Mouse (Mus musculus) right cerebral cortex, postnatal 10 days (tissue): ENCODE measurements at regions not wholly inside any gene's neighbourhood (a gene's known extent, or its start where the extent isn't known, plus 50 kb on each side); places are given as distances from the start of the nearest gene placed in this dataset.
A peak's percentile ranks its signal among the peaks of the same experiment; 100 is the strongest.
"Not testable (repeated sequence)": the region's sequence is repeated elsewhere in the genome, so short reads cannot be mapped to it uniquely, and the experiment has no call there.

Experiments used
- DNase-seq, 2 experiments: peaks; one replicate each; pipeline ENCODE4 v3.0.0; 2021; ENCODE audit warnings: low spot score in 2 of 2

DNA sequence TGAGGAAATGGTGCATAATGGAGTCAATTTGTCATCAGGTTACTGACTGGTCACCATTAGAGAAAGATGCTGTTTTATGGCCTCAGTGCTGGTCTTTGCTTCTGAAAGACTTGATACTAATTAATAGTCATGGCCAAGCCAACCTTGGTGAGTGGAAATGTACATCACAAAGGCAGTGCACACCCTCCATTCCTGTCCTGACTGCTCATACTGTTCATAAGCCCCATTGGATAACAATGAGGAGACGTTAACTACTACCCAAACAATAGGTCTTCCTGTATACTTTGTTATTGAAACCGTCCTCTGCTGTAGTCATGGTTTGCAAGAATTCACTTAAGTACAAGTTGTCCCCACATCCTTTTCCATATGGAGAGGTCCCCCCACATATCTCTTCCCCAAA lies 605.8 kb upstream of the Slc35b3 start:
- no peak for DNase-seq

DNA sequence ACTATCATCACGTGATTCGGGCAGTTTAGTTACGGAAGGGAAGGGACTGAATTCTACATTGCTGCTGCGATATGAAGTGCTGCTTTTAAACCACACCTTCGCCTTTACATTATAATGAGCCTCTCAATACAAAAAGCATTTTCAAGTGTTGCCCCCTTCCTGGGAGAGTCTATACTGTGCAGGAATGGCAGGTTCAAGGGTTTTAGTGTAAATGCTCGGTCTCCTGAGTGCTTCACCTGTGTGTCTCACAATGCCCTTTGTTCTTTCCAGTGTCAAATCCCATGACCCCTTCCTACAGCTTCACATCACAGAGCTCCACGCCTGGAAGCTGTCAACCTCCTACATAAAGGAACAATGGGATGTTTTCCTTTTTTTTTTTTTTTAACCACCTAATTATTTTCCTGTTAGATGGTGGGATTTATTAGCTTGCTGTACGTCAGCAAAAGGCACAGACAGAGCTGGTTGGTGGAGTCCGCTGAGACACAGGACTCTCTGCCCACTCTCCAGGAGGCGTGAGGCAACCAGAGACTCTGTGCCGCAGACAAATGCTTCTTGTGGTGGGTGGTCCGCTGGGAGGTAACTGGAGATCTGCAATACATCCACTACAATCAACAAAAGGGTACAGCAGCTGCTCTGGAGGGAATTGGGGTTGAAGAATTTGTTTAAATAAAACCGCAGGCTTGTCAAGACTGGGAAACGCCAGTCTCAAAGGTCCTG lies 577.2 kb upstream of the Slc35b3 start:
- no peak for DNase-seq

DNA sequence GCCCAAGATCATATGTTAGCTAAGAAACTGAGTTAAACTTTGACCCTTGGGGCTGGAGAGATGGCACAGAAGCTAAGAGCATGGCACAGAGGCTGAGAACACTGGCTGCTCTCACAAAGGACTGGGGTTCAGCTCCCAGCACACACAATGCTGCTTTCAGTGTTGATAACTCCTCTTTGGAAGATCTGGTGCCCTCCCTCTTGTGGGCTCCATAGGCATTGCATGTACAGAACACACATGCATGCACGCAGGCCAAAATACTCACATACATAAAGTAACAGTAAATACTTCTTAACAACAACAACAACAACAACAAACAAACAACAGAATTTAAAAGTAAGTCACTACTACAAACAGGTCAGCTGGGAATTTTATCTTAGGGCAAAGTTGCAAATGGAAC lies 565.8 kb upstream of the Slc35b3 start:
- peak in 1 of 2 experiments; percentile 24 for DNase-seq

DNA sequence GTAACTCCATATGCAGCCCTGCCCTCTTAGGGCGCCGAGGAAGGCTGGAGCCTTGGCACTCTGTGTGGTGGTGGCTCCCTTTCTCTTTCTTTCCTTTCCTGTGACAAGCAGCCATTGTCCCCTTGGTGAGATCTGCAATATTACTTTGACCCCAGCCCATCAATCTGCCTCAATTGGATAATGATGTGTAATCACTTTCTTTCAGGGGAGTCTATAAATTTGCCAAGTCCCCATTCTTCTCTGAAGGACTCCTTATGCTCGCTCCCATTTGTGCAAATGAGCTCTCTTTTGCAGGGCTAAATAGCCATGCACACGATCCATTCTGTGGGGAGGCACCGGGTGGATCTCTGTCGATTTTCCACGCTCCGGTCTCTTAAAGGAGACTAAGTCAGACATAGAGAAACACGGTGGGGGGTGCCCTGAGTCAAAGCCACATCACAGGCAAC lies 563.2 kb upstream of the Slc35b3 start:
- DNase-seq: peak in 1 of 2 experiments; percentile 19

DNA sequence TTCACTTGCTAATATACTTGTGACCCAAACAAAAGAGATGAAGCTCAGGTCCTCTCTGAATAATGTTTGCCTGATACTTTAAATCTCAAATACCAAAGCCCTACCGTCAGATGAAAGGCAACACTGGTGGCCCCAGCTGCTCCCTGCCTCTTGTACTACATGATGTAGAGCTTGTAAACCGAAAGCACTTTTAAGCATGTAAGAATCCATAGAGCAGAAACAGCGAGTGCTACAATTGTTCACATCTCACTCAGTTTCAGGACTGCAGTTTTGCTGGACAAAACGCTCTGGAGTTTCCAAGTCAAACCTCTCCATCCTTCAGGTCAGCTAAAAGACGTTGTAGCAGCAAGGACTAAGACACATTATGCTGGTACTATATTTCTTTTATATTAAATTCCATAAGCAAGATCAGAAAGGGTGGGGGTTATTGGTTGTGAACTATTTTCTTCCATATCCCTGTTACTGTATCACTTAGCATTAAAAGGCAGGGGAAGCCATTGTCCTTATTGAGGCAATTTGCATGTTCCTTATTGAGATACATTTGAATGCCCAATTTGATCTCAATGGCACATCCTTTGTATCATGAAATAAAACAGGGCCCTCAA lies 562.7 kb upstream of the Slc35b3 start:
- no peak for DNase-seq

DNA sequence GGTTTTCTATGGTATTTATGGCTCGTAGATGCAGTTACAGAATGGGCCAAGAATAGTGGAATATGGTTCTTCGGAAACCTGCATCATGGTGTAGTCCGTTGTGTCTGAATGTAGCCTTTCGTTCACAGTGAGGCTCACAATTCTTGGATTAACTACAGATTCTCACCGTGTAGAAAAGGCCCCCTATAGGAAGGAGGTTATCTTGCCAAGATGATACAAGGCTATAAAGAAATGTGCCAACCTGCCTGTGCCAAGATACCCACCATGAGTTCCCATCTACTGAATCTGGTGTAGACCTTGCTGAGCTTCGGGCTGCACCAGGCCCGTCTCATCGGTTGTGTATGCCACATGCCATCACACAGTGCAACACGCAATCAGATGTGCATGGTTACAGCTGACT lies 560.2 kb upstream of the Slc35b3 start:
- DNase-seq: no peak

DNA sequence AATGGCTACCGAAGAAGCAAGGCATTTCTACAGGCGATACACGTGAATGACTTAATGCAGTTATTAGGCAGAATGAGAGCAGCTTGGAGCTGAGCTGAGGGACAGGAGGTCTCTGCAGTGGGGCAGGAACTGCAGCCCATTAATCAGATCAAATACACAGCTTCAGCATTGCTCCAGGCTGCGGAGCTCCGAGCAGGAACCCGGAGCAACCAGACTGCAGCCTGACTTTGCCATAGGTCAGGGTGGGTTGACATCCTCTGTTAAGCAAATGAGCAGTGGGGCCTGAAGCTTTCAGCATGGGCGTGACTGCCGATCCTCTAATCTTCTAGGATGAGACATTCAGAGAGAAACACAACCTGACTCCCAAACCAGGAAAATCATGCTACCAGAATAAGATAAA lies 555.4 kb upstream of the Slc35b3 start:
- DNase-seq: no peak

DNA sequence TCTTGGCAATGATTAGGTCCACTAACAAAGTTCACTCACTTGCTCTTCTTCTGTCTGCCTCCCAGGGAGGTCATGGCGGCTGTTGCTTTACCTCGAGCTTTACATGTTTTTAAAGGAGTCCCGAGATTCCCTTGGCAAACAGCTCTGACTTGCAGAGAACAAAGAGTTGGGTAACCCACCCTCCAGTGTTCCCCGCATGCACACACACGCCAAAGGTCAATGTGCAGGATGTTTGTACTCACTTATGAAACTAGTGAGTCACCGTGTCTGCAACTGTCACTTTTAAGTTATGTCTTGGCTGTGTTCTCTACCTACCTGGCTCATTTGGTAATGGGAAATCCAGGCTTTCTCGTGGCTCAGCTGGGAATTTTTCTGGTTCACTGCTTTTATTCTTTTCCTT lies 529.1 kb upstream of the Slc35b3 start:
- no peak for DNase-seq

DNA sequence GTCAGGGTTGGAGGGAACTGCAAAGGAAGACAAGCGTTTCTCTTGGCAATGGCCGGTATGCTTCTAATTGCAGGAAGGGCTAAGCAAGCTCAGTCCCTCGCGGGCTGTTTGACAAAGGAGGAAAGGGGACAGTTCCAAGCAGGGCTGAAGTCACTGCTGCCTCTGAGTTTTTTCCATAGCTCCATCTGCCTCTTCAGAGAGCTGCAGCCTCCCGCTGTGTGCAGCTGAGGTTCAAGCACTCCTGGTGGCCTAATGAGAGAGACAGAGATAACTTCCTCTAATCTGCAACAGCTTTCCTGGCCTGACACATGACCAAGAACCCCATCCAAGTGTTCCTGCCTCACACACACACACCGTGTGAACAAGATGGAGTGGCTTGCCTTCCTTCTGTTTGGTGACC lies 511.9 kb upstream of the Slc35b3 start:
- peak in 1 of 2 experiments; percentile 14 for DNase-seq

DNA sequence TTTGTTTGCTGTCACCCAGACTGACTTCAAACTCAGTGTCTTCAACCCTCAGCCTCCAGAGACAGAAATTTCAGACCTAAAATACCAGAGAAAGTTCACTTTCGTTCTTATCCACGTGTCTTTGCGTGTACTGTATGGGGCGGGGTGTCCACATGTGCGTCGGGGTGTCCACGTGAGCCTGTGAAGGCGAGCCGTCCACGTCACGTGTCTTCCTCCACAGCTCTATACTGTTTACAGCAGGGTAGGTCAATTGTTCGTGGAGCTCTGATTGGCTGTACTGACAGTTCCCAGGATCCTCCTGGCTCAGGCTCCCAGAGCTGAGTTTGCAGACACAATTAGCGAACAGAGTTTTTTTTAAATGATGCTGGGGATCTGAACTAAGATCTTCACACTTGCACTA lies 481.1 kb upstream of the Slc35b3 start:
- DNase-seq: no peak

DNA sequence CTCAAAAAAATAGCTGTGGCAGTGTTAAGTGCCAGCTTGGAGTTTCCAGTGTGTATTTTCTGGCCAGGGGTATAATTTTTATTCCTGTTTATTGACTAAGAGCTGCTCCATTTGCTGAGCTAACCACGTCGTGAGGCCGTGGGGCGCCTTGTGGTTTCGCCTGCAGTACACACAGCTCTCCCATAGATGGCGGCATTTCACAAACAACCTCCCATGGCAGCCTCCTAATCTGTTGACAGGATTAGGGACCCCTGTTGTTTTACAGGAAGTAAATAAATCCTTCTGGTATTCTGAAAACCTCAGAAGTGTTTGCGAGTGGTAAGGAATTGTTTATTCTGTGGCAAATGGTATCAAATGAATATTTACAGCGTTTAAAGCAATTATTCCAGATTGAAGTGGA lies 480.2 kb upstream of the Slc35b3 start:
- peak; percentile 59 to 78 for DNase-seq

DNA sequence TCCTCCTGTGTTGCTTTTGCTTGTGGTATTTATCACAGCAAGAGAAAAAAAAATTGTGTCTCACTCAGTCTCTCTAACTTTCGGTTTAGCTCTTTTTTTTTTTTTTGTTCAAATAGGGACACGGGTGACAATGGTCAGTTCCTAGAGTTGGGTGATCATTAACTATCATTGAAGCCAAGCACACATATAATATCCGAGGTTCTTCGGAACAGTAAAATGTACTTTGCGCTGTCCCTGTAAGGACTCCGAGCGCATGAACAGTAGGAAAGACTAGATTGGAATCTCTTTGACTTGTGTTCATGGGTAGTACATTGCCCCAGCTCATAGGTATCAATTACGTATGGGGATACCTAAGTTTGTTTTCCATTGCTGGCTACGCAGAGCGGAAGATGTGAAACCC lies 479.7 kb upstream of the Slc35b3 start:
- no peak for DNase-seq

DNA sequence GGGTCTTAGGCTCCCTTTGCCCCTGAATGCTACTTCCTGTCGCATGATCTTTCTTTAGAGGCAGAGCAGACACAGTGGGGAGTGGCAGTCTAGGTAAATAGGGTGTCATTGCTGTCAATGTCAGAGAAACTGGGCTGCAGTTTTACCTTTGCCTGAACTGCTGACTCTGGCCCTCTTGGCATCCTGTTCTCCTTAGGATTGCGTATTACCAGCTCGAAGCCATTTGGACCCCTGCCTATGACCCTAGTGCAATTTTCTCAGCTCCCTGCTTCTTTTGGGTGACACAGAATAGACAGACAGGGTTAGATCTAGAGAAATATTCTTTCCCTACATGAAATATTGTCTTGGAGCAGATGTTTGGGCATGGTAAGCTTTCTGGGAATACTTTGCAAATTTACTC lies 467.3 kb upstream of the Slc35b3 start:
- DNase-seq: no peak

DNA sequence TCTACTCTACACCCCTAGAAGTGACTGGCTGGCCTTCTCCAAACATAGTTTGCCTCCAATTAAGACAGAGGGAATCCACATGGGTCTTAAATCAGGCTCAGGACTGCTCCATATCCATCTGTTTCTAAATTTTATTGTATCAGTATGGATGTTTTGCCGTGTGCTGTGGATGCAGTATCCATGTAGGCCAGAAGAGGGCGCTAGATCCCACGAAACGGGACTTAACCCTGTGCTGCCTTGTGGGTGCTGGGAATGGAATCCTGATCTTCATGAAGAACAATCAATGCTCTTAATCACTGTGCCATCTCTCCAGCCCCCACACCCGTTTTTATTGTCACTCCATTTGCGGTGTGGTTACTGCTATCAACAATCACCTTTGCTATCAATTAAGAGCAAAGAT lies 465.3 kb upstream of the Slc35b3 start:
- no peak for DNase-seq

DNA sequence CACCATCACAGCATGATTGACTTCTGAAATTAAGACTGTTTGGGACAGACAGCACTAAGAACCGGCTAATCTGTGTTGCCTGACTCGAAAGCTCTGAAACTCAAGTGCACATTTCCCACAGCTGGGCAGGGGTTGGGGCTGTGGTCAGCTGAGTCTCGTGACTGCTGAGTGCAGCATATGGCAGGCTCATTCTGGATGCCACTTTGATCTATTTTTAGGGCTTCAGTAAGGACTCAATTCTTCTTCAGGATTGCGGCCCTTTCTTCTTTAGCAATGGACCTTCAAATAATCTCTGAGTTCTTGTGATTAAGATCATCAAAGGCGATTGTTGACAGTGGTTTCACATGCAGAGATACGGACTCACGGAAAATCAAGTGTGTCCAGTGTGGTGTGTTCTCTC lies 457.5 kb upstream of the Slc35b3 start:
- DNase-seq: no peak

DNA sequence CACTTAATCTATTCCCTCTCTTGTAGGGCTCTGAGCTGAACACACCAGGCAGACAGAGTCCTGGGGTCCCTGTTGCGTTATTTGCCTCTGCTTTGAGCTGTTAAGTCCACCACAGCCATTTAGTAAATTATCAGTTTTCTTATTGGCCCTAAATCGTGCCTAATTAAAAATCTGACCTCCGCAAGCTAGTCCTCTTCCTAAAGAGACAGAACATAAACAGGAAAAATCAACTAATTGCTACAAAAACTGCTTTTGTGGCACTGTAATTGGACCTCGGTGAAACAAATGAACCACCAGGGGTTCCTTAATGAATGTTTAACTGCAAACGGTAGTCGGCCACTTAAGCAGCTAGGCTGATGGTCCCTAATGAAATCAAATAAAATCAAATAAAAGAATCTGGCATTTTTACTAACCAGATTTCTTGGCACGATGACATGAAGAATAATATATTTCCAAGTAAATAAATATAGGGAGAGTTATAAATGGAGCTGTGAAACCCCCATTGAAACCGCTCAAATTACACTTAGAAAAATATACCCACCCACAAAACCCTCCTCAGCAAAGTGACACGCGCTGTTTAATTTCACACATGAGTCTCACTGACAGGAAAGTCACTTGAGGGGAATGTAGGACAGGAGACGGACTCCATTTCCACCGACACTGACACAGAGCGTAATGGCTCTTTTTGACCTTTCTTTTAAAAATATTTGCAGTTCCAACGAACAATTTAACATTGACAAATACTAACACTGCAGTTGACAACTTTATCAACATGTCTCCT lies 451.0 kb upstream of the Slc35b3 start:
- DNase-seq: no peak

DNA sequence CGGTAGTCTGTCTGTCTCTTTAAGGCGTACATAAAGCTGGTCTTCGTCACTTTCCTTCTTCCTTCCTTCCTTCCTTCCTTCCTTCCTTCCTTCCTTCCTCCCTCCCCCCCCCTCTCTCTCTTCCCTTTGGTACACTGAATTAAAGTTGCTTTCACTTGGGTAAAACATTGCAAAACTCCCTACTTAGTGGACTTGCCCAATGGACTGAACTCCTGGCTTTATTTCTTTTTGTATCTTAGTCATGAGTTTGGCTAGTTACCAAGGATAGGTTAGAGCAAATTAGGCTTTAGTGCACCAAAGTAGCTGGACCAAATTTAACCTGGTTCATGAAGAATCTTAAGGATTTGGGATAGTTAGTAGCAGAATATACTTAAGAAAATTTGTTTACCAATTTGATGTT lies 431.9 kb upstream of the Slc35b3 start:
- no peak for DNase-seq

DNA sequence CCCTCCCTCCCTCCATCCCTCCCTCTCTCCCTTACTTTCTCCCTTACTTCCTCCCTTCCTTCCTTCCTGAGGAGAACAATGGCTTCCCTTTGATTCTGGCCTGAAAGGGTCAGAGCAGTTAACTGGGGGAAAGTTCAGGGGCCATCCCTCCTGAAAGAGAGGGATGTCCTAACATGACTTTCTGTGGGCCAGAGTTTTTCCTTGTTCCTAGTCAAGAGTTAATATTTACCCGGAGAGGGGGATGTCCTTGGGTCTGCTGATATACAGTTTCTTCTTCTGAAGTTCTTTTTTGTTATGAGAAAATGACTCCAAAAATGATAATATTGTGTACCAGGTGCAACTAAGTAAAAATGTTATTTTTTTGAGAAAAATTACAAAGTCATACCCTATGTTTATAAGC lies 431.5 kb upstream of the Slc35b3 start:
- DNase-seq: not testable (repeated sequence)

DNA sequence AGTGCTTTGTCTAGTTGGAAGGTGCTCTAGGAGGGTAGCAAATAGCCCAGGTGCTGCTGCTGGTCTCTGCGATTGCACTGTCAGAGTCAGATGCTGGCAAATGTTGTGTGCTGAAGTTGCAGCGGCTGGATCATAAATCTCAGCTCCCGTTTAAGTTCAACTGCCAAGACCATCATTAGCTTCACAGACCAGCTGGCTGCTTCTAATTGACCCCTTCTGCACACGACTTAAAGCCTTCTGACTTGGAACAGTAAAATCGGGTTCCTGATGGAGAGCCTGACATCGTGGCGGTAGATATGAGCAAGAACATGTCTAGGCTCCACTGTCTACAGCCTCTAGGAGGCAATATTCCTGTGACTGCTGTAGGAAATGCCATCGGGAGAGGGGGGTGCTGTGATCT lies 416.0 kb upstream of the Slc35b3 start:
- no peak for DNase-seq

DNA sequence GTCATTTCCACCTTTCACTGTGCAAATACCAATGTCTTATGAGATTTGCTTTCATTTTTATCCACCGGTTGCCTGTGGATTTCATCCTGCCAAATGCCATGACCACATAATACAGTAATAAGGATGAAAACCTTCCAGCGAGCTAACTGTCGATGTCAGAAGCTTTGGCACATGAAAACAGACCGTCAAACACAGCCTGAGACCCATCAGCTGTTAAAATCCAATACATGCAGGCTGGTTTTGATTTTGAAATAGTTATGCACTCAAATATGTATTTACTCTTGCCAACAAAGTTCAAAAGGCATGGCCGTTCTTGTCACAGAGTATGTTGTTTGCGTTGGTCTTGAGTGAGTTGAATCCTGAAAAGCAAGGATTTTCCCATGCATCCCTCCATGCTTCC lies 415.6 kb upstream of the Slc35b3 start:
- no peak for DNase-seq

DNA sequence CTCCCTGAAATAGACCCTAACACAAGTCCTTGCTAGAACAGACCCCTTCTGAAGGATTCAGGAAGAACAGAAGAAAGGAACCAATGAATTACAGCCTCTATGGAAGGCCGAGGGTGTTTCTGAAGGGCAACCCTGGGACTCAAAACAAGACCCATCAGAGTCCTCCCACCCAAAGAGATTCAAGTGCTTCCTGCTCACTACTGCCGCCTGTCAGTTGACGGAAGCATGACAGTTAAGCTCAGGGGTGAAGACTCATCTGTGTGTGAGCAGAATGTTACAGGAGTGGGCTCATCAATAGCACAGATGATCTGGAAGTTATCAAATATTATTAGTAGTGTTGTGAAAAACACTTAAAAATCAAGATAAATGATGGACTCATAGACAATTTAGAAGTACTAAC lies 411.9 kb upstream of the Slc35b3 start:
- no peak for DNase-seq

DNA sequence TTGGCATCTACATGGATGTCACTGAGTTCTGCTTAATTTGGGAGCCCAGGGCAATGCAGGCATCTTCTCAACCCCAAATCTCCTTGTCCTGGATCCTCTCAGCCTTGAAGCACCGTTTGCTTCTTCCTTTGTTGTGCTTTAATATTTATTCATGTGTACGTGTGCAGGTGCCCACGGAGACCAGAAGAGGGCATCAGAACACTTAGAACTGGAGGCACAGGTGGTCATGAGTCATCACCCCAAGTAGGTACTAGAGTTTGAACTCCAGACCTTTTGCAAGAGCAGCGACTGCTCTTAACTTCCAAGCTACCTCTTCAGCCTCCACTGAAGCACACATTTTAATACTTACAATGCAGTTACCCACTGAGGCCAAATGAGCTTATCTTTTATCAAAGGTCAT lies 403.0 kb upstream of the Slc35b3 start:
- DNase-seq: no peak

DNA sequence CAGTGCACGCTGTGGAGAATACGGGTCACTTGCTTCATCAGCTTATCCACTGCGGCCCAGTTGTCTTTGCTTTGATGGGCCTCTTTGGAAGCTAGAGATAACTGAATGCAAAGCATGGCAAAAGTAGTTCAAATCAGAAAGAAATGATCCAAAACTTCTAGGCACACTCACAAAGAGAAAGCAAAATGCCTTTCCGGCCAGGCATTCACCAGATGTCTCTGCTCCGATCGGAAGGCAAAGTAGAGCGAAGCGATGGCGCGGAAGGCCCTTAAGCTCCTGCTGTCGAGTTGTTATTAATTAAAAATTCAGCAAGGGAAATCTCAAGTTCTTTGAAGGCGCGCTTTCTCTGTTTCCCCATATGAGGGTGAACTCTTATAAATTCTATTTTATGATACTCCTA lies 401.9 kb upstream of the Slc35b3 start:
- no peak for DNase-seq
